Mouse (Mus musculus) WW6 (cell line): Measurements from ENCODE around the gene Smg6.
"Not testable (repeated sequence)": the region's sequence is repeated elsewhere in the genome, so short reads cannot be mapped to it uniquely, and the experiment has no call there.

Experiments
- DNase-seq: peaks from one replicate; pipeline ENCODE4 v3.0.0-alpha.2; 2013; ENCODE audit warnings: low read depth, low spot score

The Smg6 gene

DNA sequence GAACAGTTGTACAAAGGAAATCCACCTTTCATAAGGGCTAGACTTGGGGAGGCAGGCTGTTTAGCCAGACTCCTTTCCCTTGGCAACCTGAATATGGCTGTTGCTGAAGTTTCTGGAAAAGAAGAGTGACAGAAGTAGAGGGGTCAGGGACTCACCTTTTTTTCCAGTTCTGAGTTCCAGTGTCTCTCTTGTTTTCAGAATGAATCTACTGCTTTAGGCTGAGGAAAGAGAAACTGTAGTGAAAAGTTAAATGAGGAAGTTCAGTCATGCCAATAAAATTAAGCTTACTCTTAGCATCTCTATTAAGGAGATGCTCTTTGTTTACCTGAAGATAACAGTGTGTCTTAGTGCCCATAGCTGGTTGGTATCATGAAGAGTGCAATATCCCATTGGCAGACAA lies 69.2 kb downstream of the Smg6 start:
- no peak for DNase-seq

DNA sequence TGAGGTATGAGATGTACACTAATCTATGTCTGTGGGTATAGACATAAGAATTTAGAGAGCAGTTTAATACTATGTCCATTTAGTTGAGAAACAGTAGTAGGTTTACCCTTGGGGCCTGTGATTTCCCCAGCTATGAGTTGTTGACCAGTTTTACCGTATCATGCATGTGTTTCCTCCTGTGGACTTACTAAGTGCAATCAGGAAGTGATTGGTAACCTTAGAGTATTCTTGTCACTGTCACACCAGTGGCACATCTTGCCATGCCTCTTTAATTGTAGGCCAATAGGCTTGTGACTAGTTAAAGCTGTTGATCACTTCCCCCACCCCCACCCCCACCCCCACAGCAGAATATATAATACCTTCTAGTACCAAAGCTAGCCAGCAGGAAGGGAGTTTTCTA lies 70.9 kb downstream of the Smg6 start:
- DNase-seq = no peak

DNA sequence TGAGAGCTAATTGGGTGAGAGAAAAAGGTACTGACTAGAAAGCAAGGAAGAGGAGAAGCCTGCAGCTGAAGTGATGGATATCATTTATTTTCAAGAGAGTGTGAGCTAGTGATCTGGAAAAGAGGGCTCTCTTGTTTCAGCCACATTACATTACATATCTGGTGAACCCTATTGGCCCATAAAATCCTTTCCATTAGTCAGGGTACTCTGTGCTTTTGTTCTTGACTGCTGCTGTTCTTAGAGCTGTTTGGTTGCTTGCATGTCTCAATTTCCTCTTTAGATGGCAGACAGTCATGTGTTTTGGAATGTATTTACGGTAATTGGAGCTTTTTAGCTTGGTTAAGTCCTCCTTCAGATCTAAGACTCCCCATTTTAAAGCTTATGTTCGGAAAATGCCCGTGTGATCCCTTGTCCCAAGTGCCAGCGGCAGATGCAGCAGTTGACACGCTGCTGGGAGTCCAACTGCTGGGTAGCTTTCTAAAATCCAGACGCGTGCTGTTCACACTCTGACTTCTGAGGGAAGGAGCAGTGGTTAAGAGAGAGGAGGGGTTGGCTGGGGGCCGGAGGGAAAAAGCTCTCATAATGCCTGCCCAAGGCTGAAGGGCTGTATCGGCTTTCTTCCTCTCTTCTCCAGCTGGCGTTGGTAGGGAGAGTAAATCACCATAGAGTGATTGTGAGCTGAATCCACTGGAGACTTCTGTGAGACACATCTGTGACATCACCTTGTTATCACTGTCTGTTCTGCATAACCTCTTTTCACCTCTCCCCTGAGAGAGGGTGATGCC lies 75.4 kb downstream of the Smg6 start:
- no peak for DNase-seq

- no peak for DNase-seq
These were observed 82.6 kb downstream of the Smg6 start for GRCm38 (mm10) chr11:75008270-75008669.

GRCm38 (mm10) chr11:75009537-75009936 lies 83.9 kb downstream of the Smg6 start:
- DNase-seq = not testable (repeated sequence)

DNA sequence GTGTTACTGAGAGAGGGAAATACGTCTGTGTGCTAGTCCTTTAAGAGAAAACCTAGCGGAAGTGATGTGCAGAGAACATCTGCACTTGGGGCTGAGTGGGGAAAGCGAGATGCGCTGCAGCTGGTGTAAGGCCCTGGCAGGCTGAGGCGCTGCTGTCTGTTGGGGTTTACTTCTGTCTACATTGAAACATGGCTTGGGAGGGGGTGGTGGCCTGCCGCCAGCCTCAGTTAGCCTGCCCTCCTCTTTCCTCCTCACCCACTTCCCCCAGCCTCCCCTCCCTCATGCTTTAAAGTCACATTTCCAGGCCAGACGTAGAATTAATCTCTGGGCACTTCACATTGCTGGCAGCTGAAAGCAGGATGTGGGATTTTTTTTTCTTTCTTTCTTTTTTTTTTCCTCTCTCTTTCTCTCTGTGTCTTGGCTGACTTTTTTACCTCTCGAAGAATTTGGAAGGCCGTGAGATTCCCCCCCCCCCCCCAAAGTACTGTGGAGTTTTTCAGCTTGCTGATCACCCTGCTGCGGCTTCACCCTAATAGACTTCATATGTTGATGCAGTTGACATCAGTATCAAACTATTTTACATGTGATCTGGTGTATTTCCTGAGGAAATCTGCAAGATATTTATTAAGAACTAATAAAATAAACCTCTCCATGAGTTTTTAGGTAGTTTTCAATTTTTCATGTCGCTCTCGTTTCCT lies 87.5 kb downstream of the Smg6 start:
- no peak for DNase-seq

- no peak for DNase-seq
These were observed 88.4 kb downstream of the Smg6 start for GRCm38 (mm10) chr11:75013764-75014695.

- DNase-seq = no peak
These were observed 89.2 kb downstream of the Smg6 start for GRCm38 (mm10) chr11:75014816-75015215.

DNA sequence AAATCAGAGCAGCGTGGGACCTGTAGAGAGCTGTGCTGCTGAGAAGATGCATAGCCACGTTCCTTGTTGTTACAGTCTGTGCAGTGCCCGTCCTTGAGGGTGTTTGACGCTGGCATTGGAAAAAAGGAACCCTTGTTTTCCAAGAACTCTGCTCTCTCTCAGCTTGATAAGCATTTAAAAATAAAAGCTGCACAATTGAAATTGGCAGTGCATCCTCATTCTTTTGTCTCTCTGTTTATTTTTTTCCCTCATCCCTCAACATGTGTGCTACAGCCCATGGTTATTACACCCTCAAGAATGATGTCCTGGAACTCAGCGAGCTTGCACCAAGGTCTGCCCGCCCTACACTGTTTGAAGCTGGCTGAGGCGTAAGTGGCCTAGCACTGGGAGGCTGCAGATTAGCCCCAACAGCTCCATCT lies 89.8 kb downstream of the Smg6 start:
- DNase-seq = no peak

- DNase-seq = no peak
These were observed 90.8 kb downstream of the Smg6 start for GRCm38 (mm10) chr11:75016309-75016860.

DNA sequence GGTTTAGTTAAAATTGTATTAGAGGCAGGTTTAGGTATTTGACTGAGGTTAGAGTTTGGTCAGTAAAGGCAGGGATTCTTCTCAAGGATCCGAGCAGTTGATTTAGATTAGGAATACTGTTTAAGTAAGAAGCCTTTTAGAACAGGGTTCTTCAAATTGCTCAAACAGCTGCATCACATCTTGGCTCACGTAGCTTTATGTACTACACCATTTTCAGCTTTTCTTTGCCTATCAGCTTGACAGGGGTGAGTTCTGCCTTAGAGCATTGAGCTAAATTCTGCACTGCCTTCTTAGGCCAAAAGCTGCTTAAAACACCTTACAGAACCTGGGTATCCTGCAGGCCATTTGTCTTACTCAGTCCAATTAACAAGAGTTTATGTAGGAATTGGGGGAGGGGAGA lies 92.2 kb downstream of the Smg6 start:
- no peak for DNase-seq

- DNase-seq = no peak
These were observed 101.4 kb downstream of the Smg6 start for GRCm38 (mm10) chr11:75026977-75027376.

DNA sequence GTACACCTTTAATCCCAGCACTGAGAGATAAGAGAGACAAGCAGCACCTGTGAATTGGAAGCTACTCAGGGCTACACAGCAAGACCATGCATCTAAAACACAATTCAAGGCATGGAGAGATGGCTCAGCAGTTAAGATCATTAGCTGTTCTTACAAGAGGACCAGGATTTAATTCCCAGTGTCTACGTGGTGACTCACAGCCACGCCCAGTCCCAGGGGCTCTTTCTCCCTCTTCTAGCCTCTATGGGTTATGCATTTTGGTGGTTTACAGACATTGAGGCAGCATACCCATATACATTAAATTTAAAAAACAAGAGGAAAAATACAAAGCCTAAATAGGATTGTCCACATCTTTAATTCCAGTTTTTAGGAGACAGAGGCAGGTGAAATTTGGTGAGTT lies 102.0 kb downstream of the Smg6 start:
- no peak for DNase-seq

- peak; percentile 26 for DNase-seq
These were observed 105.6 kb downstream of the Smg6 start for GRCm38 (mm10) chr11:75031251-75031650.

DNA sequence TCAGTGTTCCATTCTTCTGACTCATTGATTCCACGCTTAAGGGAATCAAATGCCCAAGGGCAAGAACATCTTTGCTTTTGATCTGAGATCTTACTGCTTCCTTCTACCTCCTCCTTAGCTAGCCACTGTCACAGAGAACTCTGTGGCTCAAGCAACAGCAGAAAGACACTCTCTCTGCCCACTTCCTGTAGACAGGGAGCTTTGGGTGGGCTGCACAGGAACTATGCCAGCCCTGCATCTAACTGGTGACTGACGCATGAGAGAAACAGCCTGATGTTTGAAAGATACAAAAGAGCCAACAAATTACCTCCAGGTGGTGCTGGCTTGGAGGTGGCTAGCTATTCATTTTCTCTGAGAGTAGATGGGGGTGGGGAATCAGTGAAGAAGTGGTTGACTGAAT lies 107.3 kb downstream of the Smg6 start:
- DNase-seq = no peak

GRCm38 (mm10) chr11:75033581-75034067 lies 108.0 kb downstream of the Smg6 start:
- no peak for DNase-seq

- DNase-seq = no peak
These were observed 108.5 kb downstream of the Smg6 start for GRCm38 (mm10) chr11:75034104-75034503.

DNA sequence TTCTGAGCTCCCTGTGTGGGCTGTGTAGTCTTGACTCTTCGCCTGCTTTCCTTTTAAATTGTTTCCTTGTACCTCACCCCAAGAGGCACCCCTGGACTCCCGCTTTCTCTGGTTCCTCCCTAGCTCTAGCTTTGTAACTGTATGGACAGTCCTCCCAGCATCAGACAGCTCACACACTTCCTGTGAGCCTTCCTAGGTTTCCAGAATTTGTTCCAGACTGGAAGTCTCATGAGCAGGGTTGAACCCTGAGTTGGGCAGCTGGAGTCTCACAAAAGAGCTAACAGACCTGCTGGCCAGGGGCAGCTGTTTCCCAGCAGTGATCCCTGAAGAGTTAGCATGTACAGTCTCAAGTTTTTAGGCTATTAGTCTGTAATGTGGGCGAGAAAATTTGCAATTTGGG lies 118.7 kb downstream of the Smg6 start:
- no peak for DNase-seq

DNA sequence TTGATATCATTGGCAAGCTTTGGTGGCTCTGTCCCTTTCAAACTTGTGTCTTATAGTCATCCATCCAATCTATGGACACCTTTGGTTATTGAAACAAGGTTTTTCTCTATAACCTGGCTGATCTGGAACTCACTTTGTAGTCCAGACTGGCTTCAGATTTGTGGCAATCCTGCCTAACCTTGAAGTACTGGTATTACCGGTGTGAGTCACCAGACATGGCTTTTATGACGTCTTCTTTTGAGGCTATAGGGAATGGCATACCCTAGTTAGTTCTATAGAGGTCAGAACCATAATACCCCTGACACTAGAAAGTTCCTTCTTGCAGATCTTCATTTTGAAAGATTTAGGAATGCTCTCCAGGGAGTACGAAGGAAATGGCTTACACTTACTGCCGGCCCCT lies 120.2 kb downstream of the Smg6 start:
- no peak for DNase-seq

- DNase-seq = no peak
These were observed 121.0 kb downstream of the Smg6 start for GRCm38 (mm10) chr11:75046638-75047037.

- no peak for DNase-seq
These were observed 121.4 kb downstream of the Smg6 start for GRCm38 (mm10) chr11:75047066-75047465.
